Mouse (Mus musculus) erythroblast, embryonic 14.5 days (primary cell): ENCODE data around the gene Cep135. TPM values are rescaled to one million over a fixed set of nuclear protein-coding genes. Genes with fewer than 3 reads are reported as not detected.

Experiments used
- H3K27me3 ChIP-seq: 2 replicates; pipeline ENCODE4 v1.6.1; 2012; ENCODE audit warnings: inconsistent platforms; ENCODE audit not compliant: control insufficient read depth
- H3K36me3 ChIP-seq: 2 replicates; pipeline ENCODE4 v1.6.1; 2012; ENCODE audit warnings: mild to moderate bottlenecking, inconsistent platforms; ENCODE audit not compliant: control insufficient read depth
- H3K4me1 ChIP-seq: 2 replicates; pipeline ENCODE4 v1.6.1; 2012; ENCODE audit warnings: inconsistent platforms; ENCODE audit not compliant: control insufficient read depth
- H3K4me3 ChIP-seq: replicated peaks from 2 replicates; pipeline ENCODE3; 2012; ENCODE audit warnings: moderate library complexity, mild to moderate bottlenecking, inconsistent platforms
- H3K9me3 ChIP-seq: 2 replicates; pipeline ENCODE4 v1.6.1; 2012; ENCODE audit warnings: low read length, inconsistent platforms, mixed read lengths; ENCODE audit not compliant: control insufficient read depth
- GATA1 ChIP-seq: IDR thresholded peaks from 2 replicates; pipeline ENCODE4 v1.6.1; 2012; ENCODE audit warnings: low read length, inconsistent platforms, mixed read lengths
- TAL1 ChIP-seq: IDR thresholded peaks from 3 replicates; pipeline ENCODE4 v1.6.1; 2012; ENCODE audit warnings: low read length, inconsistent platforms, mixed read lengths
- polyA plus RNA-seq: library from polyadenylated mRNA; stranded (reverse); fragments of >175 nt; gene quantifications from 2 replicates; pipeline ENCODE4 v1.2.3, GENCODE M21; 2012

The Cep135 gene
- polyA plus RNA-seq, 1 experiment: 0.53 TPM

- Histone ChIP-seq H3K27me3 (no peaks in the 10 kb centered on the region), H3K36me3 (peaks cover 39% of the 10 kb centered on the region), H3K4me1 (peaks cover 22% of the 10 kb centered on the region), H3K4me3 (peak overlapping the region; percentile 66), H3K9me3 (peaks cover 4% of the 10 kb centered on the region; the same call in 1 of the 2 replicates)
- TF ChIP-seq GATA1: no peak
- no peak for TF ChIP-seq TAL1
Measured at GRCm38 (mm10) chr5:76590009-76590408, 1.5 kb downstream of the Cep135 start.

- TF ChIP-seq GATA1 (no peak), TAL1 (no peak)
- no peak overlapping the region for H3K4me3 ChIP-seq
- peaks cover 4% of the 10 kb centered on the region; the same call in 1 of the 2 replicates for H3K9me3 ChIP-seq
- peaks cover 22% of the 10 kb centered on the region for H3K4me1 ChIP-seq
- peaks cover 57% of the 10 kb centered on the region for H3K36me3 ChIP-seq
- no peaks in the 10 kb centered on the region for H3K27me3 ChIP-seq
Measured at GRCm38 (mm10) chr5:76591885-76592284, 3.4 kb downstream of the Cep135 start.

- Histone ChIP-seq H3K27me3 (no peaks in the 10 kb centered on the region), H3K4me1 (no peaks in the 10 kb centered on the region; the same call in 1 of the 2 replicates), H3K36me3 (peaks cover 96% of the 10 kb centered on the region), H3K9me3 (peaks cover 3% of the 10 kb centered on the region), H3K4me3 (no peak overlapping the region)
- TF ChIP-seq TAL1 (no peak), GATA1 (no peak)
Measured at GRCm38 (mm10) chr5:76609702-76610370, 21.3 kb downstream of the Cep135 start.

- Histone ChIP-seq H3K27me3 (no peaks in the 10 kb centered on the region), H3K4me3 (no peak overlapping the region), H3K9me3 (peaks cover 3% of the 10 kb centered on the region), H3K4me1 (no peaks in the 10 kb centered on the region; the same call in 1 of the 2 replicates), H3K36me3 (peaks cover 95% of the 10 kb centered on the region)
- TF ChIP-seq TAL1 (no peak), GATA1 (no peak)
Measured at GRCm38 (mm10) chr5:76612867-76613499, 24.5 kb downstream of the Cep135 start.

GRCm38 (mm10) chr5:76615276-76615675, 26.8 kb downstream of the Cep135 start:
- Histone ChIP-seq H3K4me1 (no peaks in the 10 kb centered on the region), H3K36me3 (peaks cover 94% of the 10 kb centered on the region), H3K9me3 (peaks cover 3% of the 10 kb centered on the region), H3K27me3 (no peaks in the 10 kb centered on the region), H3K4me3 (no peak overlapping the region)
- TF ChIP-seq TAL1 (no peak), GATA1 (no peak)

- no peaks in the 10 kb centered on the region for H3K27me3 ChIP-seq
- no peaks in the 10 kb centered on the region; the same call in 1 of the 2 replicates for H3K4me1 ChIP-seq
- peaks cover 3% of the 10 kb centered on the region for H3K9me3 ChIP-seq
- no peak overlapping the region for H3K4me3 ChIP-seq
- H3K36me3 ChIP-seq: peaks cover 92% of the 10 kb centered on the region
- TF ChIP-seq GATA1 (no peak), TAL1 (no peak)
Measured at GRCm38 (mm10) chr5:76616196-76616747, 27.8 kb downstream of the Cep135 start.

GRCm38 (mm10) chr5:76618750-76619149, 30.3 kb downstream of the Cep135 start:
- Histone ChIP-seq H3K9me3 (peaks cover 3% of the 10 kb centered on the region), H3K4me1 (no peaks in the 10 kb centered on the region; the same call in 1 of the 2 replicates), H3K36me3 (peaks cover 90% of the 10 kb centered on the region), H3K4me3 (no peak overlapping the region), H3K27me3 (no peaks in the 10 kb centered on the region)
- no peak for TF ChIP-seq TAL1
- TF ChIP-seq GATA1: no peak

GRCm38 (mm10) chr5:76623759-76624158, 35.3 kb downstream of the Cep135 start:
- Histone ChIP-seq H3K4me3 (no peak overlapping the region), H3K27me3 (no peaks in the 10 kb centered on the region), H3K9me3 (no peaks in the 10 kb centered on the region), H3K4me1 (peaks cover 12% of the 10 kb centered on the region), H3K36me3 (peaks cover 74% of the 10 kb centered on the region)
- TF ChIP-seq TAL1 (no peak), GATA1 (no peak)

- TF ChIP-seq GATA1: no peak
- no peak for TF ChIP-seq TAL1
- Histone ChIP-seq H3K4me1 (peaks cover 12% of the 10 kb centered on the region), H3K27me3 (no peaks in the 10 kb centered on the region), H3K4me3 (no peak overlapping the region), H3K36me3 (peaks cover 75% of the 10 kb centered on the region), H3K9me3 (no peaks in the 10 kb centered on the region)
Measured at GRCm38 (mm10) chr5:76627770-76628169, 39.3 kb downstream of the Cep135 start.
